Mouse (Mus musculus) limb, embryonic 15.5 days (tissue): Measurements from ENCODE around the gene Odf4. TPM values are rescaled to one million over a fixed set of nuclear protein-coding genes. Genes with fewer than 3 reads are reported as not detected.

Experiments used
- ATAC-seq: fragments of 200-750 bp; cut with Nextera tagmentation; 2 replicates; pipeline ENCODE4 v1.8.0; 2017; ENCODE audit warnings: low read depth, moderate TSS enrichment; ENCODE audit not compliant: insufficient number of reproducible peaks, low FRiP score, low TSS enrichment
- H3K27ac ChIP-seq: fragments of 300-500 bp; sonication (generic); 2 replicates; pipeline ENCODE4 v1.5.1; 2015; ENCODE audit warnings: moderate library complexity, mild to moderate bottlenecking, inconsistent platforms
- H3K27me3 ChIP-seq: fragments of 300-500 bp; sonication (generic); 2 replicates; pipeline ENCODE4 v1.6.1; 2015; ENCODE audit warnings: inconsistent platforms
- H3K36me3 ChIP-seq: fragments of 300-500 bp; sonication (generic); 2 replicates; pipeline ENCODE4 v1.6.1; 2015; ENCODE audit warnings: inconsistent platforms
- H3K4me1 ChIP-seq: fragments of 300-500 bp; sonication (generic); 2 replicates; pipeline ENCODE4 v1.6.1; 2015; ENCODE audit warnings: inconsistent platforms
- H3K4me2 ChIP-seq: fragments of 300-500 bp; sonication (generic); 2 replicates; pipeline ENCODE4 v1.6.1; 2015; ENCODE audit warnings: mild to moderate bottlenecking, inconsistent platforms
- H3K4me3 ChIP-seq: fragments of 300-500 bp; sonication (generic); 2 replicates; pipeline ENCODE4 v1.5.1; 2015; ENCODE audit warnings: mild to moderate bottlenecking, inconsistent platforms
- H3K9ac ChIP-seq: fragments of 300-500 bp; sonication (generic); 2 replicates; pipeline ENCODE4 v1.6.1; 2015; ENCODE audit warnings: inconsistent platforms
- H3K9me3 ChIP-seq: fragments of 300-500 bp; sonication (generic); 2 replicates; pipeline ENCODE4 v1.6.1; 2016; ENCODE audit warnings: inconsistent platforms
- WGBS: fragments of 180-500 bp; shearing (Covaris S2); methylation state at CpG from one replicate; pipeline ENCODE4 v1.1.7; 2015; 5-methylcytosine and 5-hydroxymethylcytosine counted together
- polyA plus RNA-seq: library from polyadenylated mRNA; unstranded; fragments of >200 nt; fragmentation: Nextera tagmentation; extraction: Ambion mirVana; gene quantifications from 2 replicates; pipeline ENCODE4 v1.2.1, GENCODE M21; 2015

Odf4 gene
- polyA plus RNA-seq, 1 experiment from 2014 or later, result not detected

GRCm38 (mm10) chr11:68900519-68901350, 26.1 kb downstream of the Odf4 start:
- H3K4me2 ChIP-seq, result peak overlapping the region; percentile 77
- H3K27me3 ChIP-seq, result peaks cover 5% of the 10 kb centered on the region; the same call in 1 of the 2 replicates
- H3K9me3 ChIP-seq, result no peaks in the 10 kb centered on the region
- WGBS, result 27% methylated on average over 31 of the region's 31 CpGs
- ATAC-seq, result peak; percentile 33; the same call in 1 of the 2 replicates
- H3K36me3 ChIP-seq, result peaks cover 31% of the 10 kb centered on the region
- peak overlapping the region; percentile 38; the same call in 1 of the 2 replicates for H3K27ac ChIP-seq
- H3K4me3 ChIP-seq, result peak overlapping the region; percentile 80
- H3K9ac ChIP-seq, result peak overlapping the region; percentile 37; the same call in 1 of the 2 replicates
- H3K4me1 ChIP-seq, result peaks cover 14% of the 10 kb centered on the region

GRCm38 (mm10) chr11:68899815-68900214, 27.1 kb downstream of the Odf4 start:
- Histone ChIP-seq H3K4me1 (peaks cover 10% of the 10 kb centered on the region), H3K36me3 (peaks cover 21% of the 10 kb centered on the region), H3K4me3 (no peak overlapping the region), H3K9me3 (no peaks in the 10 kb centered on the region), H3K9ac (no peak overlapping the region), H3K27ac (no peak overlapping the region), H3K27me3 (peaks cover 5% of the 10 kb centered on the region; the same call in 1 of the 2 replicates), H3K4me2 (no peak overlapping the region)
- ATAC-seq, result no peak
- 81% methylated on average over 8 of the region's 8 CpGs for WGBS

- Histone ChIP-seq H3K4me2 (no peak overlapping the region), H3K9ac (no peak overlapping the region), H3K36me3 (peaks cover 11% of the 10 kb centered on the region), H3K4me3 (no peak overlapping the region), H3K27ac (no peak overlapping the region), H3K4me1 (peaks cover 14% of the 10 kb centered on the region), H3K9me3 (no peaks in the 10 kb centered on the region), H3K27me3 (peaks cover 5% of the 10 kb centered on the region; the same call in 1 of the 2 replicates)
- ATAC-seq, result no peak
- WGBS, result 88% methylated on average over 6 of the region's 6 CpGs
These were observed 28.1 kb downstream of the Odf4 start for GRCm38 (mm10) chr11:68898790-68899189.

- H3K4me1 ChIP-seq, result peaks cover 16% of the 10 kb centered on the region
- H3K27ac ChIP-seq, result no peak overlapping the region
- ATAC-seq, result no peak
- H3K27me3 ChIP-seq, result peaks cover 5% of the 10 kb centered on the region; the same call in 1 of the 2 replicates
- 68% methylated on average over 6 of the region's 6 CpGs for WGBS
- H3K4me3 ChIP-seq, result no peak overlapping the region
- no peaks in the 10 kb centered on the region for H3K9me3 ChIP-seq
- H3K4me2 ChIP-seq, result no peak overlapping the region
- H3K9ac ChIP-seq, result no peak overlapping the region
- H3K36me3 ChIP-seq, result peaks cover 2% of the 10 kb centered on the region
These were observed 29.0 kb downstream of the Odf4 start for GRCm38 (mm10) chr11:68897838-68898237.

- Histone ChIP-seq H3K4me1 (peaks cover 11% of the 10 kb centered on the region; the same call in 1 of the 2 replicates), H3K36me3 (no peaks in the 10 kb centered on the region), H3K27me3 (peaks cover 5% of the 10 kb centered on the region; the same call in 1 of the 2 replicates), H3K4me2 (no peak overlapping the region), H3K9ac (no peak overlapping the region), H3K9me3 (no peaks in the 10 kb centered on the region), H3K4me3 (no peak overlapping the region), H3K27ac (no peak overlapping the region)
- WGBS, result 53% methylated on average over 4 of the region's 4 CpGs
- no peak for ATAC-seq
These were observed 29.8 kb downstream of the Odf4 start for GRCm38 (mm10) chr11:68897120-68897519.

- Histone ChIP-seq H3K4me1 (peaks cover 11% of the 10 kb centered on the region; the same call in 1 of the 2 replicates), H3K4me2 (no peak overlapping the region), H3K9me3 (no peaks in the 10 kb centered on the region), H3K9ac (no peak overlapping the region), H3K27me3 (peaks cover 5% of the 10 kb centered on the region; the same call in 1 of the 2 replicates), H3K27ac (no peak overlapping the region), H3K36me3 (no peaks in the 10 kb centered on the region), H3K4me3 (no peak overlapping the region)
- ATAC-seq, result no peak
- WGBS, result 93% methylated on average over 5 of the region's 5 CpGs
These were observed 30.6 kb downstream of the Odf4 start for GRCm38 (mm10) chr11:68896247-68896646.

GRCm38 (mm10) chr11:68893911-68894464, 32.9 kb downstream of the Odf4 start:
- Histone ChIP-seq H3K4me2 (no peak overlapping the region), H3K9ac (no peak overlapping the region), H3K27ac (no peak overlapping the region), H3K4me1 (0 out of 2 replicates have a peak, but pooled peaks cover 6% of the 10 kb centered on the region), H3K9me3 (no peaks in the 10 kb centered on the region), H3K36me3 (no peaks in the 10 kb centered on the region), H3K4me3 (no peak overlapping the region), H3K27me3 (no peaks in the 10 kb centered on the region)
- WGBS, result 52% methylated on average over 12 of the region's 12 CpGs
- no peak for ATAC-seq

GRCm38 (mm10) chr11:68892233-68892832, 34.5 kb downstream of the Odf4 start:
- Histone ChIP-seq H3K9me3 (no peaks in the 10 kb centered on the region), H3K9ac (no peak overlapping the region), H3K4me2 (no peak overlapping the region), H3K4me3 (no peak overlapping the region), H3K27ac (no peak overlapping the region), H3K36me3 (no peaks in the 10 kb centered on the region), H3K4me1 (0 out of 2 replicates have a peak, but pooled peaks cover 6% of the 10 kb centered on the region), H3K27me3 (no peaks in the 10 kb centered on the region)
- no peak for ATAC-seq
- 77% methylated on average over 15 of the region's 15 CpGs for WGBS

GRCm38 (mm10) chr11:68891823-68892222, 35.1 kb downstream of the Odf4 start:
- Histone ChIP-seq H3K4me1 (0 out of 2 replicates have a peak, but pooled peaks cover 6% of the 10 kb centered on the region), H3K9me3 (no peaks in the 10 kb centered on the region)
- WGBS, result 77% methylated on average over 5 of the region's 5 CpGs

GRCm38 (mm10) chr11:68890625-68891024, 36.3 kb downstream of the Odf4 start:
- no peak overlapping the region for H3K4me2 ChIP-seq
- H3K9me3 ChIP-seq, result no peaks in the 10 kb centered on the region
- H3K4me3 ChIP-seq, result no peak overlapping the region
- H3K4me1 ChIP-seq, result 0 out of 2 replicates have a peak, but pooled peaks cover 6% of the 10 kb centered on the region
- WGBS, result 28% methylated on average over 2 of the region's 2 CpGs
- no peak overlapping the region for H3K9ac ChIP-seq
- no peak overlapping the region for H3K27ac ChIP-seq
- ATAC-seq, result no peak
- no peaks in the 10 kb centered on the region for H3K27me3 ChIP-seq
- H3K36me3 ChIP-seq, result no peaks in the 10 kb centered on the region

More at GRCm38 (mm10) chr11:68891823-68892222, 35.1 kb downstream of the Odf4 start:
- no peak for ATAC-seq
- Histone ChIP-seq H3K4me3 (no peak overlapping the region), H3K9ac (no peak overlapping the region), H3K27ac (no peak overlapping the region), H3K36me3 (no peaks in the 10 kb centered on the region), H3K4me2 (no peak overlapping the region), H3K27me3 (no peaks in the 10 kb centered on the region)

GRCm38 (mm10) chr11:68888653-68889052, 38.2 kb downstream of the Odf4 start:
- H3K4me1 ChIP-seq, result 0 out of 2 replicates have a peak, but pooled peaks cover 2% of the 10 kb centered on the region
- no peaks in the 10 kb centered on the region for H3K9me3 ChIP-seq
- ATAC-seq, result no peak
- WGBS, result 73% methylated on average over 2 of the region's 2 CpGs
- no peaks in the 10 kb centered on the region for H3K36me3 ChIP-seq
- H3K27me3 ChIP-seq, result no peaks in the 10 kb centered on the region
- no peak overlapping the region for H3K4me2 ChIP-seq
- no peak overlapping the region for H3K4me3 ChIP-seq
- no peak overlapping the region for H3K27ac ChIP-seq
- no peak overlapping the region for H3K9ac ChIP-seq
